Mouse (Mus musculus): ENCODE measurements around the gene Pip5k1c. TPM values are rescaled to one million over a fixed set of nuclear protein-coding genes. Genes with fewer than 3 reads are reported as not detected.

The Pip5k1c gene
- polyA plus RNA-seq, 1 experiment from 2014 or later: 47.0 TPM

DNA sequence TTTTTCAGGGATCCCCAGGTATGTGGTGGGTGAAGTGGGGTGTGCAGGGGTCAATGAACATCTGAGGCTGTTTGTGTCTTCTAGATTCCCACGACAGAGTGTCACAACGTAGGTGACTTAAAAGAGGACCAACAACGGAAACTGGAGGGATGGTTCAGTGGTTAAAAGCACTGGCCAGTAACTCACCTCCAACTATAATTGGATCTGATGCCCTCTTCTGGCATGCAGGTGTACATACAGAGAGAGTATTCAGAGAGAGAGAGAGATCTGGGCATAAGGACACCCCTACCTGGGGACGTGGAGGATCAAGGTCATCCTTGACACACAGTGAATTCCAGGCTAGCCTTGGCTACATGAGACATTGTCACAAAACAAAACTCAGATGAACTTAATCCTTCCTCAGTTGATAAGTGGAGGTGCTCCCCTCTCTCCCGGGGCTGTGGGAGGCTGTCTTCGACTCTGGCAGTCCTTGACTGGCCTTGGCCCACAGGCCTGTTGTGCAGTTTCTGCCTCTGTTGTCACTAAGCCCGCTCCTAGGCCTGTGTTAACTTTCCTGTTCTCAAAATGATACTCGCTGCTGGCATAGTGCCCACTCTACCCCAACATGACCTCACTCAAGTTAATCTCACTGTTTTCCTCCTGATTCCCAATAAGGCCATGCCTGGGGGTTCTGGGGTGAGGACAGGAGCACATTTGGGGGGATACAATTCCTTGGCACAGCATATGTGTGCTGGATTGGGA is 51.8 kb downstream of the Pip5k1c start:
- no peaks in the 10 kb centered on the region for H3K9me3 ChIP-seq
- H3K4me1 ChIP-seq: peaks cover 26% of the 10 kb centered on the region
- WGBS: 43% methylated on average over 8 of the region's 8 CpGs
- no peak overlapping the region for H3K27ac ChIP-seq
- peaks cover 38% of the 10 kb centered on the region for H3K27me3 ChIP-seq
- H3K9ac ChIP-seq: no peak overlapping the region
- H3K4me2 ChIP-seq: no peak overlapping the region
- H3K4me3 ChIP-seq: no peak overlapping the region
- H3K36me3 ChIP-seq: 0 out of 2 replicates have a peak, but pooled peaks cover 4% of the 10 kb centered on the region
- no peak for ATAC-seq (ENCODE audit: borderline replicate concordance, extremely low read depth, low FRiP score, low TSS enrichment)

DNA sequence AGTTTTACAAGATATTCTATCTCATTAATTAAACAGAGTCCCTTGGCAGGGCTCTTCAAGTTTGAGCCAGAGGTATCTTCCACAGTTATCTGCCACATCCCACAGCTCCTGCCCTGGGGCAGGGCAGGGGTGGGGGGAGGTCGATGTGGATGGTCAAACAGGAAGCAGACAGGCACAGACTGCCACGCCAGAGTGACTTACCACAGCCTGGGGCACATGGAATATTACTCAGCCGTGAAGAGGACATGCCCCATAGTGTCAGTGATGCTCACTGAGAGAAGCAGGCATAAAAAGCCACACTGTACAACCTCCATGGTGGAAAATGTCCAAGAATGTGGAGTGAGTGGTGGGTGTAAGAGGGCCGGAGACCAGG is 52.4 kb downstream of the Pip5k1c start:
- no peak overlapping the region for H3K4me2 ChIP-seq
- H3K36me3 ChIP-seq: 0 out of 2 replicates have a peak, but pooled peaks cover 4% of the 10 kb centered on the region
- no peak for ATAC-seq (ENCODE audit: borderline replicate concordance, extremely low read depth, low FRiP score, low TSS enrichment)
- no peak overlapping the region for H3K27ac ChIP-seq
- 88% methylated on average over 4 of the region's 4 CpGs for whole genome bisulfite sequencing
- H3K4me3 ChIP-seq: no peak overlapping the region
- no peak overlapping the region for H3K9ac ChIP-seq
- peaks cover 38% of the 10 kb centered on the region for H3K27me3 ChIP-seq
- peaks cover 30% of the 10 kb centered on the region for H3K4me1 ChIP-seq
- no peaks in the 10 kb centered on the region for H3K9me3 ChIP-seq

DNA sequence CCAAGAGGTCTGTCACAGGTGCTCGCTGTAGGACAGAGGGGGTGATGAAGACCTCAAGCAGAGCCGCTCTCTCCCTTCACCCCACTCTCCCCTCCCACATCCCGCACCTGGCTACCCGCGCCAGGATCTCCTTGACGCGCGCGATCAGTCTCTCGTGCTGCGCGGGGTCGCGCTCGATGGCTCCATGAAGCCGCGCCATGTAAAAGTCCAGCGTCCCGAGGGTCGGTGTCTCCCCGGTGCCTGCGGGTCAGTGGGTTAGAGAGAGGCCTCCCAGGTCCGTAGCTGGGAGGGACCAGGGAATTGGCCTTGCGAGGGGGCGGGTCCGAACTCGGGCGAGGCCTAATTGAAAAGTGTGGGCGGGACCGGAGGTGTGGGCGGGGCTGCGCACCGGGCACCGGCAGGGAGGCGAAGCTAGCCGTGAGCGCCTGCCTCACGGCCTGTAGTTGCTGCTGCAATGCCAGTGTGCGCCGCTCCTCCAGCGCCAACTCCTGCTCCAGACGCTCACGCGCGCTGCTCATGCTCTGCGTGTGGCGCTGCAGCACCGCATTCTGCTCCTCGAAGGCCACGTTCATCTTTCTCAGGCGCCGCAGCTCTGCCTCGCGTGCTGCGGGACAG is 53.8 kb downstream of the Pip5k1c start:
- Histone ChIP-seq H3K4me2 (peak overlapping the region; percentile 56), H3K9ac (0 out of 2 replicates have a peak overlapping the region, but pooled peaks have one; percentile 12), H3K4me1 (peaks cover 35% of the 10 kb centered on the region), H3K4me3 (peak overlapping the region; percentile 29), H3K27me3 (peaks cover 35% of the 10 kb centered on the region), H3K27ac (peak overlapping the region; percentile 57; the same call in 1 of the 2 replicates), H3K9me3 (no peaks in the 10 kb centered on the region), H3K36me3 (0 out of 2 replicates have a peak, but pooled peaks cover 4% of the 10 kb centered on the region)
- no peak for ATAC-seq (ENCODE audit: borderline replicate concordance, extremely low read depth, low FRiP score, low TSS enrichment)
- 10% methylated on average over 53 of the region's 55 CpGs for WGBS

DNA sequence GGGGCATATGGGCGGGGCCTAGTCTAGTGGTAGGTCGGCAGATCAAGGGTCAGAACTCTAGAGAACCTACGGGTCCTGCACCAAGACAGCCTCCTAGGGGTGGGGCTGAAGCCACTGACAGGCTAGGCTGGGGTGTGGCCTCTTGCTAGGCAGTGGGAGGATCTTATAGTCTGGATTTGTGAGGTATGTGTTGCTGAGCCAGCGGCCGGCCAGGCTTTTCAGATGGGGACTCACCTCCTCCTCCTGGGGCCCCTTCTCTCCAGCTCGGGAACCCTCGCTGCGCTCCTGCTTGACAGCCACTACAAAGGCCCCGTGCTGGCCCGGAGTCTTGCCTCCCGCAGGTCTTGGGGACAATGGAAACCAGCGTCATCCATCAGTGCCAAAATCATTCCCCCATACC is 56.4 kb downstream of the Pip5k1c start:
- Histone ChIP-seq H3K27me3 (peaks cover 10% of the 10 kb centered on the region), H3K27ac (peak overlapping the region; percentile 70; the same call in 1 of the 2 replicates), H3K4me3 (peak overlapping the region; percentile 86), H3K9ac (peak overlapping the region; percentile 83), H3K4me2 (peak overlapping the region; percentile 79), H3K9me3 (no peaks in the 10 kb centered on the region), H3K36me3 (0 out of 2 replicates have a peak, but pooled peaks cover 4% of the 10 kb centered on the region), H3K4me1 (peaks cover 30% of the 10 kb centered on the region)
- ATAC-seq (ENCODE audit: borderline replicate concordance, extremely low read depth, low FRiP score, low TSS enrichment): no peak
- 7% methylated on average over 12 of the region's 12 CpGs for WGBS

DNA sequence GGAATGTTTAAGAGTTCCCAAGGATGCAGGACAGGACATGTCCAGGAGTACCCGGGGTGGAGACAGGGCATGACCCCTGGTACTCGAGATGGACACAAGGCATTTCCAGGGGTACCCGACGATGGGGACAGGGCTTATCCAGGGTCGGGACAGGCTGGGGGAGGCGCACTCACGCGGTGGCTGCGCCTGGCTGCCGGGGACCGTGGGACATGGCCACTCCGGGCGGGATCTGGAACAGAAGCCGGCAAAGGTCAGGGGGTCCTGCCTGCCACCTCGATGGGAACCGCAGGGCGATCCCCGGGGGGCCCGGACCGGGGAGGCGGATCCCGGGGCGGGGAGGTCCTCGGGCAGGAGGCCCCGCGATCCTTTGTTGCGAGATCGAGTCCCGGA is 57.2 kb downstream of the Pip5k1c start:
- Histone ChIP-seq H3K4me3 (peak overlapping the region; percentile 86), H3K27ac (peak overlapping the region; percentile 70), H3K4me1 (peaks cover 30% of the 10 kb centered on the region), H3K36me3 (0 out of 2 replicates have a peak, but pooled peaks cover 4% of the 10 kb centered on the region), H3K4me2 (peak overlapping the region; percentile 79), H3K9me3 (no peaks in the 10 kb centered on the region), H3K27me3 (peaks cover 3% of the 10 kb centered on the region; the same call in 1 of the 2 replicates), H3K9ac (peak overlapping the region; percentile 83)
- WGBS: 0% methylated on average over 29 of the region's 29 CpGs
- peak; percentile 16 for ATAC-seq (ENCODE audit: borderline replicate concordance, extremely low read depth, low FRiP score, low TSS enrichment)

DNA sequence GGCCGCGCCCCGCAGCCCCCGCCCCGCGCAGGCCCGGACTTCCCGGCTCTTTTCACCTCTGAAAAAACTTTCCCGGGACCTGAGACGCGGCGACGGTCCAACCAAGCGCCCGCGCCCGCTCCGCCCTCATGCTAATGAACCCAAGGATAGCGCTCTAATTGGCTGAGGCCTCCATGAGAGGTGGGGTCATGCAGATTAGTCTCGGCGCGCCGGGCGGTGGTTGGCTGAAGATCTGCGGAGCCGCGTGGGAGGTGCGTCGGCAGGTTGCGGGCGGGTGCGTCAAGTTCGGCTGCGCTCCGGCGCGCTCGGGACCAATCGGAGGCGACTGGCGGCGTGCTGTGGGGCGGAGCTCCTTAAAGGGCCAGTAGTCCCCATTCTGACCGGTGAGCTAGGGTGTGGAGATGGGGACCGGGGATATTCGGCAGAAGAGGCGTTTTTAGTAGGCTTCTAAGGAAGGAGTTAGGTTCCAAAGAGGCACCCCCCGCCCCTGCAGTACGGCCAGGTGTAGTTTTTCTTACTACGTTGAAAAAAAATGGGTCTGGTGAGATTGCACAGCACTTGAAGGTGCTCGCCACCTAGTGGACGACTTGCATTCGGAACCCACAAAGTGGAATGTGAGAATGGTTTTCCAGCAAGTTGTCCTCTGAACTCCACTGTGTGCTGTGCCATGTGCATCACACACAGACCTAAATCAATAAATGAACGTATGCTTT is 57.7 kb downstream of the Pip5k1c start, which contains the start of gene Hmg20b:
Gene Hmg20b (minus strand): TSS at position 130 of the 713 bp plus-strand sequence.
- H3K36me3 ChIP-seq: 0 out of 2 replicates have a peak, but pooled peaks cover 4% of the 10 kb centered on the region
- peaks cover 30% of the 10 kb centered on the region for H3K4me1 ChIP-seq
- peak within 1 kb of the TSS; percentile 79 for H3K4me2 ChIP-seq
- H3K9me3 ChIP-seq: no peaks in the 10 kb centered on the region
- peak; percentile 93 for ATAC-seq (ENCODE audit: borderline replicate concordance, extremely low read depth, low FRiP score, low TSS enrichment)
- H3K4me3 ChIP-seq: peak within 1 kb of the TSS; percentile 86
- peak within 1 kb of the TSS; percentile 83 for H3K9ac ChIP-seq
- H3K27me3 ChIP-seq: no peaks in the 10 kb centered on the region
- peak within 1 kb of the TSS; percentile 73 for H3K27ac ChIP-seq
- WGBS: under 1% methylated on average over 54 of the region's 54 CpGs

DNA sequence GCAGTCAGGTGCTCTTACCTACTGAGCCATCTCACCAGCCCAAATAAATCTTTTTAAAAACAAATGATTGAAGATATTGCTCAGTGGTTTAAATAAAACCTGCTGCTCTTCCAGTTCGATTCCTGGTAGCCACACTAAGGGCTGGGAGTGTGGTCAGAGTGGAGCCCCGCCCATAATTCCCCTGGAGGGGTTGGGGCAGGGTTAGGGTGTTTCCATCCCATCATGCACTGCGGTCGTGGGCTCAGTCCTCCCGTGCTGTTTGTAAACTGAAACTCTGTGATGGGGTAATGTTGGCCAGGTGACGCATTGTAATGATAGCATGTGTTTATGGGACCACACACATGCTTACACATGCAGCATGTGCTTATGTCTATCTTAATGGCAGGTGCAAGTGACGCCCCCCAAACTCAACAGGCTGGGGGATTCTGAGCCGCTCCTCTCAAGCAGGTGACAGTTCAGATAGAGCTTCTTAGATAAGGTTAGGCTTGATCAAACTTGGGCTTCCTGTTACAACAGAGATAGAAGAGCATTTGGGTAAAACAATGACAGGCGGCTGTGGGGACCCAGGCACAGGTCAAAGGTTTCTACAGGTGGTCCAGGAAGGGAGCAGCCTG is 59.0 kb downstream of the Pip5k1c start:
- 16% methylated on average over 9 of the region's 9 CpGs for WGBS
- ATAC-seq (ENCODE audit: borderline replicate concordance, extremely low read depth, low FRiP score, low TSS enrichment): no peak
- Histone ChIP-seq H3K9ac (no peak overlapping the region), H3K27ac (no peak overlapping the region), H3K27me3 (no peaks in the 10 kb centered on the region), H3K36me3 (0 out of 2 replicates have a peak, but pooled peaks cover 4% of the 10 kb centered on the region), H3K9me3 (no peaks in the 10 kb centered on the region), H3K4me3 (no peak overlapping the region), H3K4me2 (no peak overlapping the region), H3K4me1 (peaks cover 29% of the 10 kb centered on the region)

DNA sequence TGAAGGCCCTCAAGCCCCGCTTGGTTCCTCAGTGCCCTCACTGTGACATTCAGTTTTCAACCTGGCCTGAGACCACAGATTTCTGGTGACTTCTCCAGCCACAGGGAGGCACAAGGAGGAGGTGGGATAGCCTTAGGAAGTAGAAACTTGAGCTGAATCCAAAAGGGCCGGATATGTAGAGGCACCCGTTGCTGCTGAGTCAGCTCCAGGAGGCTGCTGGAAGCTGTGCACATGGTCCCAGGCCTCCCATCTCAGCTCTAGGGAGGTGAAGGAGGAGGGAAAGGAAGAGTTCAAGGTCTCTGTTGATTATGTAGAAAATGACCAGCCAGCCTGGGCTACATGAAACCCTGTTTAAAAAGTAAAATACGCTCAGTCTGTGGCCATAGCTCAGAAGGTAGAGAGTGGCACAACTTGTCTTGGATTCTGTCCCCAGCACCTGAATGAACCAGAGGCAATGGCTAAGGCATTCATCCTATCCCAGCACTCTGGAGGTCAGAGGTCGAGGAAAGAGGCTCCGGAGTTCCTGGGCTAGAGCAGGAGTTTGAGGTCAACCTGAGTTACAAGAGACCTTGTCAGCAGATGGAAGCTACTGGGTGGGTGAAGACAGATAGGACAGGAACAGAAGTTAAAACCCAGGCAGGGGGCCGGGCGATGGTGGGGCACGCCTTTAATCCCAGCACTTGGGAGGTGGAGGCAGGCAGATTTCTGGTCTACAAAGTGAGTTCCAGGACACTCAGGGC is 62.1 kb downstream of the Pip5k1c start:
- no peak for ATAC-seq (ENCODE audit: borderline replicate concordance, extremely low read depth, low FRiP score, low TSS enrichment)
- no peaks in the 10 kb centered on the region for H3K27me3 ChIP-seq
- H3K4me3 ChIP-seq: no peak overlapping the region
- WGBS: 58% methylated on average over 9 of the region's 9 CpGs
- no peaks in the 10 kb centered on the region for H3K9me3 ChIP-seq
- H3K27ac ChIP-seq: no peak overlapping the region
- H3K9ac ChIP-seq: no peak overlapping the region
- H3K36me3 ChIP-seq: no peaks in the 10 kb centered on the region
- H3K4me1 ChIP-seq: peaks cover 35% of the 10 kb centered on the region
- H3K4me2 ChIP-seq: no peak overlapping the region

DNA sequence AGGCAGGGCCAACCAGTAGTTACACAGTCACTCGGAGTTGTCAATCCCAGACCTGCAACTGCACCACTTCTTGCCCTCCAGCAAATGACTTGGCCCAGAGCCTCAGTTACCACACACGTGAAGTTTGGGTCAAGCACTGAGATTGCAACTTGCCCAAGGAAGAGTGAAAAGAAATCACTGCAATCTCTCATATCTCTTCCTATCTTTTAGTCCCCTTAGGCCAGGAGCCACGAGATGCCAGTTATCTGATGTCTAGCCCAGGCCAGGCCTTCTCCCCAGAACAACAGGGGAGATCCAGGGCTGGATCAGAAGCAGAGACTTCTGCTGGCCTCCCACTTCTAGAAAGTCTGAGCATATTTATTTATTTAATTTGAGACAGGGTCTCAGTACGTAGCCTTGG is 62.8 kb downstream of the Pip5k1c start:
- Histone ChIP-seq H3K36me3 (no peaks in the 10 kb centered on the region; the same call in 1 of the 2 replicates), H3K9me3 (no peaks in the 10 kb centered on the region), H3K27me3 (no peaks in the 10 kb centered on the region), H3K27ac (no peak overlapping the region), H3K9ac (no peak overlapping the region), H3K4me3 (no peak overlapping the region), H3K4me1 (peaks cover 38% of the 10 kb centered on the region), H3K4me2 (no peak overlapping the region)
- 77% methylated on average over 4 of the region's 4 CpGs for WGBS
- ATAC-seq (ENCODE audit: borderline replicate concordance, extremely low read depth, low FRiP score, low TSS enrichment): no peak

DNA sequence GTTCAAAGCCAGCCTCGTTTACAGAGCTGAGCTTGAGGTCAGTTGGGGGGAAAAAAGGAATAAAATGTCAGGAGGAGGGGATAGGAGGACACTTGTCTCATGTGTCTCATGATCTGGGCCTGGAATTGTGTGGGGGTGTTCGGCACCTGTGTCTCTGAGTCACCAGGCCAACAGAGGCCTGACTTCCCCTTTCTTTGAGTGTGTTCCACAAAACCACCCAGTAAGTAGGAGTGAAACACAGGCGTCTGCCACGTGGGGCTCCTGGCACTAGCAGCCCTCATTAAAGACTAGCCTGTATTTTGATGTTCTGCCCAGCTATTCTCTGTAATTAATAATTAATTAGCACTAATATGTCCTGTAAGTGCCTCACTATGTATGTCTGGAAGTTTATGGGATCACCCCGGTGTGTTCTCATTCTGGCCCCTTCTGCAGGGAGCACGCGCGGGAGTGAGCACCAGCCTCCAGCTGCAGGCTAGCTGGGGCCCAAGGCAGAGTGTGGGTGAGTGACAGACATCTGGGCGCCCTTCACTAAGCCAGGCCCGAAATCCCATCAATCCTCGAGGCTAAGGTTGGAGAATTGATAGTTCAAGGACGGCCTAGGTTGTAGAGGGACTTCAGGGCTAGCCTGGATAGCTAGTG is 63.7 kb downstream of the Pip5k1c start:
- H3K36me3 ChIP-seq: no peaks in the 10 kb centered on the region; the same call in 1 of the 2 replicates
- no peaks in the 10 kb centered on the region for H3K9me3 ChIP-seq
- 53% methylated on average over 12 of the region's 12 CpGs for WGBS
- H3K27ac ChIP-seq: peak overlapping the region; percentile 6; the same call in 1 of the 2 replicates
- H3K27me3 ChIP-seq: no peaks in the 10 kb centered on the region
- H3K4me2 ChIP-seq: peak overlapping the region; percentile 99
- H3K9ac ChIP-seq: peak overlapping the region; percentile 77; the same call in 1 of the 2 replicates
- no peak for ATAC-seq (ENCODE audit: borderline replicate concordance, extremely low read depth, low FRiP score, low TSS enrichment)
- peak overlapping the region; percentile 87 for H3K4me3 ChIP-seq
- H3K4me1 ChIP-seq: peaks cover 43% of the 10 kb centered on the region
